Mouse (Mus musculus) right cerebral cortex, adult 2 months (tissue): Measurements from ENCODE around the gene Lrrn4cl.
"Not testable (repeated sequence)": the region's sequence is repeated elsewhere in the genome, so short reads cannot be mapped to it uniquely, and the experiment has no call there.

Experiments used
- DNase-seq, 2 experiments: peaks; one replicate each; pipeline ENCODE4 v3.0.0; 2021 to 2022; ENCODE audit warnings: low spot score in 2 of 2

The Lrrn4cl gene

DNA sequence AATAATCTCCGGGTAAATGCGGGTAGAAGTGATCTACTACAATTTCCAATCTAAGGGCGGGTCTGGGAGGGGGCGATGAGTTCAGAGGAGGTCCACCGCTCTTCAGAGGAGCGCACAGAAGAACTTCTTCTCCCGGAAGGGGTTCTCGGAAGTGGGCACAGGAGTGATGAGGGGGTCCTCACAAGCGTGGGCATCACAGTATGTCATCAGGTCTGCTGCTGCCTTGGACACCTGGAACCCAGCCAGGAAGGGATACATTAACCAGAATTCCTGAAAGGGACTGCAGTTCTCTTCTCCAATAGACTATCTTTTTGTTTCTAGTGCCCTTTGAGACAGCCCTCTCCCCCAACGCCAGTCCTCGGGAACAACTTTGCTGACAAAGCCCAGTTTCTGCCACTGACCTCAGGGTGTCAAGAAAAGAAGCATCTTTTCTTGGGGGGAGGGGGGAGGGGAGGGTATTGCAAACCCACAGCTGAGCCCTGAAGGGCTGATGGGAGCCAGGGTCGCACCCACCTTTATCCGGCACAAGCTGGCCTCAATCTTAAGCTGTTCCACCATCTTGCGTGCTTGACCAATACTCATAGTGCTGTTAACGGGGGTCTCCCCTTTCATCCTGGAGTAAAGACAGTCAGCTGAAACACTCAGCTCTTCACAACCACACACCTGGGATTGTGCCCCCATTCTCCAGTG is 12.4 kb upstream of the Lrrn4cl start:
- DNase-seq, result peak in 1 of 2 experiments; percentile 43

DNA sequence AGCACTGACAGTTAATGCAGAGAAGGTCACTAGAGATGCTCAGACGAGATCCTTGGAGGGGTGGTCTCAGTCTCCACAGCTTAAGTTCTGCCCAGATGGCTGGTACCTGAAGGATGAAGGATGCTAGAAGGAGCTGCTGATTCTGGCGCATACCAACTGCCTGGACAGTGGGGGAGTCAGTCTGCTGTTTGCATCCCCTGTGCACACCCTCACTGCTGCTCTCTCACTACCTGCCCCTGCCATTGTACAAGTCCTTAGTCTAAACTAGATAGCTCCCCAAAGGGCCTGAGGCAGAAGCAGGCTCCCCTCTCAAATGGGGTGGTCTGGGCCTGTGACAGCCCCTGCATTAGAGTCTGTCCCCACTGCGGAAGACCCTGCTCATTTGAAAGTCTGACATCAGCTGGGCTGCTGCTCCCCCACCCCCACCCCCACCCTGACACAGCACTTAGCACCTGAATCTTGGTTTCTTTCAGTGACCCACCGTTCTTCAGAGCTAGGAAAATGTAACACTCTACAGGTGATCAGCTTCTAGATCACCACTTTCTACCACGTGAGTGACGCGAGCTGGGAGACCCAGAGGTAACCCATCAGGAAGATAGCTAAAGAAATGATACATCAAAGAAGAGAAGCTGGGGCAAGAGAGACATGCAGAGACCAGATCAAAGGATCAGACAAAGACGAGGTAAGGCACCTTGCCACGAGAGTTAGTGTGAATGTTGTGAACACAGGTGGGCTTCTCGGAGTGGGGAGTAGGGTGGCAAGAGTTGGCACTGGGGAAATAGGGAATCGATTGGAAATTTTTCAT is 11.3 kb upstream of the Lrrn4cl start, which contains the start of gene Gng3:
Gng3 (minus strand) TSS at position 92 of the 805 bp plus-strand sequence.
- peak; percentile 90 for DNase-seq

DNA sequence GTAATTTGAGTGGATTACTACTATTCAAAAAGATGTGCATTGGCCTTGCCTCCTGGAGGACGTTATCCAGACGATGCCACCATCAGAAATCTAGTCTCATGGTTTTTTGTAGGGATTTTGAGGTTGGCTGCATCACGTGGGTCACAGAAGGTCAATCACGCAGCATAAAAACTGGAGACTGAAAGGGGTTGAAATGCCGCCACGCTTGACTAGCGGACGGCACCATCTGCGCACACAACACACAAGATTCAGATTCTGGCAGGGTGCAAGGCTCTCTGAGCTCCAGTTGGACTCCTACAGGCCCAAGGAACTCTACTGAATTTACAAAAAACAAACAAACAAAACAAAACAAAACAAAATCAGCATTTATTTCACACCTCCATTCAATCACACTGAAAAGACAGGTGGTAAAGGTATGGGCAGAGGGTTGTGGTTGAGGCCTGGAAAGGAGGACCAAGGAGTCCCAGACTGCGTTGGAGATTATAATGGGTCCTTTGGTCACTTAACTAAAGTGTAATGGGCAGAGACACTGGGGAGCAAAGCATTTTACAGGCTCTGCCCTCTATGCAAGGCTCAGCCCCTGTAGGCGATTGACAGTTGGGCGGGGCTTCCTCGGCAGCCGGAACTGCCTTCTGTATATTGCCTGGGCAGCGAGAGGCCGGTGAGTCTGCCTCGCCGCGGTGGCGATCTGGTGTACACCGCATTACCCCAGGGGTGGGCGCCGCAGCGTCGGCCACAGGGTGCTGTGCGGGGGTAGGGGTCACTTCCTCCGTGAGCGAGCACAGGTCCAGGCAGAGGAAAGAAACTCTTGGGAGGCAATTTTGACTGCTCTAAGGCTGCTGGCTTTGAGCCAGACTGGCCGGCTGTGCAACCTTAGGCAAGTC is 10.4 kb upstream of the Lrrn4cl start:
- peak; percentile 78 to 82 for DNase-seq

DNA sequence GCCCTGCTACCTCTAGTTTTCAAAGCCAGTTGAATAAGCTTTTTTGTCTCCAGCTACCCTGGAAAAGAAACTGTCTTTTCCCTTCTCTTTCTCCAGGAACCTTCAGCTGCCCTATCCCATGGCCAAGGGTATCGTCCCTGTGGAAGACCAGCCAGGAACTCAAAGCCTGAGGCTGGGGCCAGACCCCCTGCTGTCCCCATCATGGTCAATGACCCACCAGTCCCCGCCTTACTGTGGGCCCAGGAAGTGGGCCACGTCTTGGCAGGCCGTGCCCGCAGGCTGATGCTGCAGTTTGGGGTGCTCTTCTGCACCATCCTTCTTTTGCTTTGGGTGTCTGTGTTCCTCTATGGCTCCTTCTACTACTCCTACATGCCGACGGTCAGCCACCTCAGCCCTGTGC is 9.6 kb upstream of the Lrrn4cl start:
- DNase-seq, result no peak

DNA sequence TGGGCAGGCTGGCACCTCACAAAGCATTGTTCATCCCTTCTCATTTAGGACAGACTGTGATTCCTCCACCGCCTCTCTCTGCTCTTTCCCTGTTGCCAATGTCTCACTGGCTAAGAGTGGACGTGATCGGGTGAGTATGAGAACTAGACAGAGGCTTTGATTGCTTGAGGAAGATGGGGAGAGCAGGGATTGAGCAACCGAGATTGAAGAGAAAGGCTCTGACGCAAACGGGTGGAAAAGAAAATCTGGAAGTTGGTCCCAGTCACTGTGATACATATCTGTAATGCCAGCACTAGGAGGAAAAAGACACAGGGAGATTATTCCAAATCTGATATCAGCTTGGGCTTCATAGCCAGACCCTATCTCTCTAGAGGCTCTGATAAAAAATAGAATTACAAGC is 7.6 kb upstream of the Lrrn4cl start:
- DNase-seq, result no peak

DNA sequence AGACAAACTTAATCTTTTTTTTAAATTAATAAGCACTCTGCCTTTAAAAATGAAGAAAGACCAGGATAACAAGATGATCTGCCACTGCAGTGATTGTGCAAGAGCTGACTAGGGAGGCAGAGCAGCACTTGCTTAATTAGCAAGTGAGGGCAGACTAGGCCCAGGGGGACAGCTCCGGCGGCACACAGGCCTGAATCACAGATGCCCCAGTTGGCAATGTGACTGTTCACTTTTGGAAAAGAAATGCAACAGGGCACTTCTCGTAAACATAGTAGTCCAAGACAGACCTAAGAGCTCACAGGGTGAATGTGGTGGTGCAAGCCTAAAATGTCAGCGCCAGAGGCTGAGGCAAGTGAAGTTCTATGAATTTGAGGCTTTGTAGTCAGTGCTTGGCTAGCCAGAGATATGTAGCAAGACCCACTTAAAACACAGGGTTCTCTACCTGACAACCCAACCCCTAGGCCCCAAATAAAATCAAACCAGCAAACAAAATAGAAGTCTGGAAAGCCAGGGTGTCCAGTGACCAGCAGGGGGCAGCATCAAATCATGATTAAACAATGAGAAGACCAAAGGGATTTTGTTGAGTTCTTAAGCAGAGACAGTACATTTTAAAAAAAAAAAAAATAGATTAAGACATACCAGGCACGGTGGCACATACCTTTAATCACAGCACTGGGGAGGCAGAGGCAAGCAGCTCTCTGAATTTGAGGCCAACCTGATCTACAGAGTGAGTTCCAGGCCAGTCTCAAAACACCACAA is 6.0 kb upstream of the Lrrn4cl start:
- DNase-seq, result peak; percentile 85 to 88

DNA sequence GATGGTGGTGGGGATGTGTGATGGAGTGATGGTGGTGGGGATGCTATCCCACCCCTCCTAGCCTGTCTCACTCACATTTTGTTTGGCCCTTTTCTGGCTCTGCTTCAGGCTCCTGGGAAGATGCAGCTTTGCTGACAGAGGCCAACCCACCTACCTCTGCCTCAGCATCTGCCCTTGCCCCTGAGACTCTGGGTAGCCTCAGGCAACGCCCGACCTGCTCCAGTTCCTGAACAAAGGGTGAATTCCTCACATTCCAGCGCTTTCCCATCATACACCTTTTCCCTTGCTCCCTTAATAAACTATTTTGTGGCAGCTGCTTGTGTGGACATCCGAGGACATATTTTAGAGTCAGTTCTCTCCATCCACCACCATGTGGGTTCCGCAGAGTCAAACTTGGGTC is 2.2 kb upstream of the Lrrn4cl start:
- no peak for DNase-seq

DNA sequence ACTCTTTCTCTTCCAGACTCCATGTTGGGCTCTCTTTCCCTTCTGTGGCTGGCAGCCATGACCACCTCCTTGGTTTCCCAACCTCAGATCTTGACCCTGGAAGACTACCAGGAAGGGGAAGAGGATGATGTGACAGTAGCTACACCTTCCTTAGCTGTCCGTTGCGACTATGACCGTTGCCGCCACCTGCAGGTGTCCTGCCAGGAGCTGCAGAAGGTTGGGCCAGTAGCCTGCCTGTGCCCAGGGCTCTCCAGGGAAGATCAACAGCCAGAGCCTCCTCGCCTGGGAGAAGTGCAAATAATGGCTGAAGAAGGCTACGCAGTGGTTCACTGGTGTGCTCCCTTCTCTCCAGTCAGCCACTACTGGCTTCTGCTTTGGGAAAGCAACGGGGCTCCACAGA is 1.1 kb downstream of the Lrrn4cl start:
- no peak for DNase-seq

DNA sequence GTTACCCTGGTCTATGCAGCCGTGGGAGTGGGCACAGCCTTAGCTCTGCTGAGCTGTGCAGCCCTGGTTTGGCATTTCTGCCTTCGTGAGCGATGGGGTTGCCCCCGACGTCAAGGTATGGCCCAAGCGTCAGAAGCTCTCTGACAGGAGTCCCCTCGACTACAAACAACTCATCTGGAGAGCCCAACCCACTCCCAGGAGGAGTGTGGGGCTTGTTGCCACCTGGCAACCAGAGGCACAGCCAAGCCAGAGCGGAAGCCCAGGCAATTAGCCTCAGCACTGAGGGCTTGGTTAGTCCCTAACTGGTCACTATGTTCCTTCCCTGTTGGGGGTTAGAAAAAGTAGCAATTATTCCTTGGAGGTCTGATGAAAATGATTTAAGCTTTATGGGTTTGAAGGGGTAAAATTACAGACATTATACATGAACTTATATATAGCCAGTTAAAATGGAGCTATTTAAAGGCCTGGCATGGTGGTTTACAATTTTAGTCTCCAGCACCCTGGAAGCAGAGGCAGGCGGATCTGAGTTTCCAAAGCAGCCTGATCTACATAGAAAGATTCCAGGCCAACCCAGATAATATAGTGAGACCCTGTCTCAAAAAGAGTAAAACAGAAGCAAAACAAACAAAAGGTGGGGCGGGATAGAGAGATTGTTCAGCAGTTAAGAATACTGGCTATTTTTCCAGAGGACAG is 1.8 kb downstream of the Lrrn4cl start:
- DNase-seq, result no peak

DNA sequence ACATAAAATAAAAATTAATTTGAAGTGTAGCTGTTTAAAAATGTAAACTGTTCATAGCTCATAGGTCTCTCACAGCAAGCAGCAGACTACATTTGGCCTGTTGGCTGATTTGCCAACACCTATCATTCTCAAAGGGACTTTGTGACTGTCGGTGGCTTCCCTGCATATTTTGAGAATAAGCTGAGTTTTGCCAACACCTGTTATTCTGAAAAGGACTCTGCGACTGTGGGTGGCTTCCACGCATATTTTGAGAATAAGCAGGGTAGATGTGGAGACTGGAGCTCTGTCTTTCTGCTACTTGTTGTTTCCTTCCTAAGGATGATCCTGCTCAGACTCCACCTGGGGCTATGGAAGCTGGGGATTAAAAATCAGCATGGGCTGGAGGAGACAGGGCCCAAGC is 2.5 kb downstream of the Lrrn4cl start:
- no peak for DNase-seq

DNA sequence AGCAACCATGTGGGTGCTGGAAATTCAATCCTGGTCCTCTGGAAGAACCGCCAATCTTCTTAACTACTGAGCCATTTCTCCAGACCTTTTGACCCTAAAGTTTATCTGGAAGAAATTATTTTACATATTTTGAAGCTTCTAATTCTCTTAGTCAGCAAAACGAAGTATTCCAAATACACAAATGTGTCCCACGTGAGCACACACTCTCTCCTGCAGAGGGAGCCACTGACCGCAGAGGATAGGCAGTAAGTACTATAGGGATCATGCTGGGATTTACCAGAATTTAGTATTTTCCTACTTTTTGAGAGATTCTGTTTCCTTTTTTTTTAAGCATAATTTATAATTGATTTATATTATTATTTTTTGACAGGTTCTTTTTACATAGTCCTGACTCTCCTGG is 7.1 kb downstream of the Lrrn4cl start:
- DNase-seq, result no peak

DNA sequence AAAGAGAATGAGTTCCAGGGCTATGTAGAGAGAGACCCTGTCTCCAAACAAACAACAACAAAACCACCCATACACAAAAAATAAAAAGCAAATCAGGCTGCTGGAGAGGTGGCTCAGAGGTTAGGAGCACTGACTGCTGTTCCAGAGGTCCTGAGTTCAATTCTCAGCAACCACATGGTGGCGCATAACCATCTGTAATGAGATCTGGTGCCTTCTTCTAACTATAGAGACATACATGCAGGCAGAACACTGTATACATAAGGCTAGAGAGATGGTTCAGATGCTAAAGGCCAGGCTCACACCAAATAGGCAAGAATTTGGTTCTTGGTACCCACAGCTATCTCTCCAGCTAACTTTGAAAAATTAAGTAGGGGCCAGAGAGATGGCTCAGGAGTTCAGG is 8.4 kb downstream of the Lrrn4cl start:
- peak in 1 of 2 experiments; percentile 48 for DNase-seq

DNA sequence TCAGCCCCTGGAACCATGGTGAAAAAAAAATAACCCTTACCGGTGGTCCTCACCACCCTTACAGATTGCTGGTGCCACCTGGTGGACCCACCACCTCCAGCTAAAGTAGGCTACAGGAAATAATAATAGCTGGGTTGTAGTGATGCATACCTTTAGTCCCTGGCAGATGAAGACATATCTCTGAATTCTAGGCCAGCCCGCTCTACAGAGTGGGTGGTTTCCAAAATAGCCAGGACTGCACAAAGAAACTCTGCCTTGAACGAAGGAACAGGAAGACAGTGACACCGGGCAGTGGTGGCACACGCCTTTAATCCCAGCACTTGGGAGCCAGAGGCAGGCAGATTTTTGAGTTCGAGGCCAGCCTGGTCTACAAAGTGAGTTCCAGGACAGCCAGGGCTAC is 13.7 kb downstream of the Lrrn4cl start:
- DNase-seq, result peak in 1 of 2 experiments; percentile 33

DNA sequence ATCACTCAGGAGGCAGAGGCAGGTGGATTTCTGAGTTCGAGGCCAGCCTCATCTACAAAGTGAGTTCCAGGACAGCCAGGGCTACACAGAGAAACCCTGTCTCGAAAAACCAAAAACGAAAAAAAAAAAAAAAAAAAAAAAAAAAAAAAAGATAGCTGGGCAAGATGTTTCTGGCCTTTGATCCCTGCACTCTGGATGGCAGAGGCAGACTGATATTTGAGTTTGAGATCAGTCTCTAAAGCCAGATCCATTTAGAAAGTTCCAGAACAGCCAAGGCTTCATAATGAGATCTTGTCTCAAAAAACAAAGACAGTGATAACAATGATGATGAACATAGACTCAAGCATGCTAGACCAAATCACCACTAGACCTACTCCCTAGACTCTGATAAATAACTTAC is 19.8 kb downstream of the Lrrn4cl start:
- DNase-seq, result not testable (repeated sequence)

DNA sequence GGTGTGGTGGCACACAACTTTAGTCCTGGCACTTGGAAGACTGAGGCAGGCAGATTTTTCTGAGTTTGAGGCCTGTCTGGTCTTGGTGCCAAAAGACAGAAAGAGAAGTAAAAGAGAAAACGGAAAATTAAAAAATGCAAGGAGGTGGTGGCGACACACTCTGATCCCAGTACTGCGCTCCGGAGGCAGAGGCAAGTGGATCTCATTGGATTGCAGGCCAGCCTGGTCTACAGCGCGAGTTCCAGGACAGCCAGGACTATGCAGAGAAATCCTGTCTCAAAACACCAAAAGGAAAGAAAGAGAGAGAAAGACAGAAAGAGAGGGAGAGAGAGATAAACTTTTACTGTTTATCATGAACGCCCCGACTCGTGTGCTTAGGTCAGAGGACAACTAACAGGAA is 20.3 kb downstream of the Lrrn4cl start:
- DNase-seq, result no peak

DNA sequence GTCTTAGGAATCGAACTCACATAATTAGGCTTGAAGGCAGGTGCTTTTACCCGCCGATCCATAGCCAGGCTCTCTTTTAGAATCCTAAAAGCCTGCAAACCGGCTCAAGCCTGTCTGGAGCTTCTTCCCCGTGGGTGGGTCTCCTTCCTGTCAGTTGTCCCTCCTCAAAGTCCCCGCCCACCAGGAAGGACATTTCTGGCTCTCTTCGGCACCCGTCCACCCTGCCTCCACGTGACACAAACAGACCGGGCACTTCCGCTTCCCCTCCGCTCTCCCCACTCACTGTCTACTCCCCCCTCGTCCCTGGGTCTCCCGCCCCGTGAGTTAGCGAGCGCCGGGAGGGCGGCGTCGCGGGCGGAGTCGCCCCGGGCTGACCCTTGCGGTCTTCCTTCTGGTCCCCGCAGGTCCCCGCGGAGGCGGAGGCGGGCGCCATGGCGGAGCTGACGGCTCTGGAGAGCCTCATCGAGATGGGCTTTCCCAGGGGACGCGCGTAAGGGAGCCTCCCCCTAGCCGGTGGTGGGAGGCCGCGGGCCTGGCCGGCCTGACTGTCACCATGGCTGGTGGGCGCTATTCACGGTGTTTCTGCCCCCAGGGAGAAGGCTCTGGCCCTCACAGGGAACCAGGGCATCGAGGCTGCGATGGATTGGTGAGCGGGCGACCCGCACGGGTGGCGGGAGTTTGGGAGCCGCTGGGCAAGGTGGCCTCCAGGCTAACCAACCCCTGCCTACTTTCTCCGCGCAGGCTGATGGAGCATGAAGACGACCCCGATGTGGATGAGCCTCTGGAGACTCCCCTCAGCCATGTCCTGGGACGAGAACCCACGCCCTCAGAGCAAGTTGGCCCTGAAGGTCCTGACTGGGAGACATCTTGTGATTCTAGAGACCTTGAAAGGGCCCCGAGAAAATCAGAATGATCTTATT is 21.0 kb downstream of the Lrrn4cl start, which contains the start of gene Ubxn1:
Ubxn1 (plus strand) TSS at position 230 of the 920 bp plus-strand sequence.
- DNase-seq, result peak; percentile 99 to 100

DNA sequence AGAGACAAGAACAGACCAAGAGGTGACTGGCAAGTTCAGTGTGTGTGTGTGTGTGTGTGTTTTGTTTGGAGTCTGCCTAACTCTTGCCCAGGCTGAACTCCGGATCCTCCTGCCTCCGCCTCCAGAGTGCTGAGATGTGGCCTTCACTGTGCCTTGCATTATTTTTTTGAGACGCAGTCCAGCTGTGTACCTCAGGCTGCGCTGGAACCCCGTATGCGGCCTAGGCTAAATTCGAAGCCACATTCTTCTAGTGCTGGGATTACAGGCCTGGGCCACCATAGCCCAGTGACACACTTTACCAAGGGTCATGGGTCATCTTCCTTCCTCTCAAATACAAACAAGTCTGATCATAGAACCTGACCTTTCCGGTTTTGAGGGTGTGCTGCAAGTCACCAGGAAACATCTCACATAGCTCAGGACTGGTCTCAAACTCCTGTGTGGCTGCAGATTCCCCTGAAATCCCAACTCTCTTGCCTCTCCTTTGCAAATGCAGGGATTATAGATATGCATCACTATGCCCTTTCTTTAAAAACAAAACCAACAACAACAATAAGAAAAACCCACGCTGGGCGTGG is 21.8 kb downstream of the Lrrn4cl start:
- no peak for DNase-seq

DNA sequence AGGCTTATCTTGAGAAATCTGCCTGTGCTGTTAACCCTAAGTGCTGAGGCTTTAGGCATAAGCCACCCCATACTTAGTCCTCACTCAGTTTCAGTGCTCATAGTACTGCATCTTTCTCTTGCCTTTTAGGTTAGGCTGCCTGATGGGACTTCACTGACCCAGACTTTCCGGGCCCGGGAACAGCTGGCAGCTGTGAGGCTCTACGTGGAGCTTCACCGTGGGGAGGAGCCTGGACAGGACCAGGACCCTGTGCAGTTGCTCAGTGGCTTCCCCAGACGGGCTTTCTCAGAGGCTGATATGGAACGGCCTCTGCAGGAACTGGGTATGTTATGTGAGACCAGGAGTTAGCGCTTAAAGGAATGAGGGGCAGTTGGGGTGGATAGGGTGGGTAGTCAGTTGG is 24.5 kb downstream of the Lrrn4cl start:
- no peak for DNase-seq

DNA sequence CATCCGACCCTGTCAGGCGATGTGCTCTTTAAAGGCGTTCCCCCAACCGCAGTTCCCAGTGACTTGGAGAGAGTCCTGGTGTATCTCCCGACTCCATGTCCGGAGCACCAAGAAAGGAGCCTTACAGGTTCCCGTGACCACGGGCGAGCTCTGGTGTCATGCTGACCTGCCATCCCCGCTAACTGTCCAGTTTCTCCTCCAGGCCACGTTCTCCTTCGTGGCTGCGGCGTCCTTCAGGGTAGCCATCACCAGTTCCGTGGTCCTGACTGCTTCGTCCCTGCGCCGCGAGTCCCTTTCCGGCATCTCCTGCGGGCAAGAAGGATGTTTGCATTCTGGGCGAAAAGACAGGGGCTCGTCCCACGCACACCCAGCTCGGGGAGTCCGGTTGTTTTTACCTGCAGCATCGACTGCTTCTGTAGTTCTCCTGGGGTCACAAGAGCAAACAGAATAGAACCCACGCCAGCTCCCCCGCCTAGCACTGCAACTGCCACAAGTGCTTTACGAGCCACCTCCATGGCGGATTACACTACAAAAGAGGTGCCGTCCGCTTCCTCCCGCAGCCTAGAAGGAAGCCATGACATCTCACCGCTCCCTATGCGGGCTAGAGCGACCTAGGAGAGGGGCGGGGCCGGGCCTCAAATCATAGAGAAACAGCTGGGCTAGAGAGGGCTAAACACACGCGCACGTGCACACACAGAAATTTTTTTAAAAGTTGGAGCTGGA is 29.9 kb downstream of the Lrrn4cl start, which contains the start of gene Uqcc3:
Uqcc3 (minus strand) TSS at position 613 of the 723 bp plus-strand sequence.
- DNase-seq, result peak; percentile 85 to 92
